Mouse (Mus musculus): ENCODE measurements around the gene Dvl2.

Gene Dvl2

GRCm38 (mm10) chr11:69982225-69982624, 18.2 kb upstream of the Dvl2 start, which contains the start of gene Elp5:
Gene Elp5, minus strand, starts transcription at chr11:69982517.
- no peak for DNase-seq

GRCm38 (mm10) chr11:69982877-69983276, 17.5 kb upstream of the Dvl2 start:
- DNase-seq: no peak

GRCm38 (mm10) chr11:69983377-69983776, 17.0 kb upstream of the Dvl2 start:
- no peak for DNase-seq

- DNase-seq: no peak
Observed at GRCm38 (mm10) chr11:69984431-69984830, 16.0 kb upstream of the Dvl2 start.

GRCm38 (mm10) chr11:69989949-69990348, 10.4 kb upstream of the Dvl2 start:
- DNase-seq: no peak

- peak; percentile 91 to 93 for DNase-seq
Observed at GRCm38 (mm10) chr11:69990850-69991691, 9.3 kb upstream of the Dvl2 start, which contains the start of gene Gabarap. Gene Gabarap, plus strand, starts transcription at chr11:69991143.

- no peak for DNase-seq
Observed at GRCm38 (mm10) chr11:69991711-69992110, 8.7 kb upstream of the Dvl2 start.

- DNase-seq: no peak
Observed at GRCm38 (mm10) chr11:69992396-69992795, 8.0 kb upstream of the Dvl2 start.

GRCm38 (mm10) chr11:69992932-69993331, 7.5 kb upstream of the Dvl2 start:
- DNase-seq: no peak

GRCm38 (mm10) chr11:69994401-69995090, 5.8 kb upstream of the Dvl2 start:
- no peak for DNase-seq

GRCm38 (mm10) chr11:69995391-69995960, 4.9 kb upstream of the Dvl2 start, which contains the start of gene Phf23:
Gene Phf23, plus strand, starts transcription at chr11:69995777.
- peak; percentile 93 to 97 for DNase-seq

GRCm38 (mm10) chr11:69996161-69997061, 4.0 kb upstream of the Dvl2 start:
- DNase-seq: peak in 1 of 2 experiments; percentile 57

- DNase-seq: peak; percentile 89 to 90
Observed at GRCm38 (mm10) chr11:69997070-69997509, 3.3 kb upstream of the Dvl2 start.

GRCm38 (mm10) chr11:69998567-69999491, 1.6 kb upstream of the Dvl2 start:
- DNase-seq: no peak

GRCm38 (mm10) chr11:69999666-70000065, 729 bp upstream of the Dvl2 start:
- no peak for DNase-seq

- no peak for DNase-seq
Observed at GRCm38 (mm10) chr11:70001159-70001558, 764 bp downstream of the Dvl2 start.

- peak in 1 of 2 experiments; percentile 48 for DNase-seq
Observed at GRCm38 (mm10) chr11:70001865-70002264, 1.5 kb downstream of the Dvl2 start.

- no peak for DNase-seq
Observed at GRCm38 (mm10) chr11:70002471-70002870, 2.1 kb downstream of the Dvl2 start.

- DNase-seq: peak in 1 of 2 experiments; percentile 36
Observed at GRCm38 (mm10) chr11:70005521-70005920, 5.1 kb downstream of the Dvl2 start.

GRCm38 (mm10) chr11:70010033-70010432, 9.6 kb downstream of the Dvl2 start:
- DNase-seq: no peak

GRCm38 (mm10) chr11:70010548-70010947, 10.2 kb downstream of the Dvl2 start:
- no peak for DNase-seq
